Mouse (Mus musculus): ENCODE data around the gene Olfr685. TPM values are rescaled to one million over a fixed set of nuclear protein-coding genes. Genes with fewer than 3 reads are reported as not detected.

Olfr685 gene
- polyA plus RNA-seq (2014; fragmentation: Nextera tagmentation; extraction: Ambion mirVana), result not detected in 2 replicates

- H3K9me3 ChIP-seq (ENCODE audit: control insufficient read depth, low read length), result no peaks in the 10 kb centered on the region
- H3K9ac ChIP-seq (replicated peaks; ENCODE audit: low read length), result no peak within 1 kb of the TSS
- 93% methylated on average over 1 of the region's 1 CpGs for WGBS
- H3K27ac ChIP-seq (replicated peaks; ENCODE audit: low read depth, low read length), result no peak within 1 kb of the TSS
- no peaks in the 10 kb centered on the region for H3K36me3 ChIP-seq (ENCODE audit: control insufficient read depth, insufficient read depth, low read length)
- H3K27me3 ChIP-seq (ENCODE audit: control insufficient read depth, insufficient read depth, low read length), result no peaks in the 10 kb centered on the region
- ATAC-seq (ENCODE audit: low FRiP score, low TSS enrichment) (no peak), DNase-seq (no peak)
- H3K4me1 ChIP-seq (ENCODE audit: control insufficient read depth, insufficient read depth, low read length), result no peaks in the 10 kb centered on the region
- no peak within 1 kb of the TSS for H3K4me3 ChIP-seq (replicated peaks; ENCODE audit: low read depth, low read length)
- H3K4me2 ChIP-seq (ENCODE audit: low read length), result no peak within 1 kb of the TSS
Observed at GRCm38 (mm10) chr7:105185912-105186311, at the start of gene Olfr685. Gene Olfr685, minus strand, starts transcription at chr7:105186012.

GRCm38 (mm10) chr7:105229386-105229785 lies 43.6 kb upstream of the Olfr685 start:
- WGBS, result 89% methylated on average over 2 of the region's 2 CpGs

GRCm38 (mm10) chr7:105228138-105228537 lies 42.3 kb upstream of the Olfr685 start:
- WGBS, result 83% methylated on average over 1 of the region's 1 CpGs
- H3K27me3 ChIP-seq (ENCODE audit: control insufficient read depth, insufficient read depth, low read length), result no peaks in the 10 kb centered on the region
- H3K36me3 ChIP-seq (ENCODE audit: control insufficient read depth, insufficient read depth, low read length), result no peaks in the 10 kb centered on the region
- no peak overlapping the region for H3K27ac ChIP-seq (replicated peaks; ENCODE audit: low read depth, low read length)
- DNase-seq (no peak), ATAC-seq (ENCODE audit: low FRiP score, low TSS enrichment) (no peak)
- H3K9me3 ChIP-seq (ENCODE audit: control insufficient read depth, low read length), result no peaks in the 10 kb centered on the region
- H3K4me1 ChIP-seq (ENCODE audit: control insufficient read depth, insufficient read depth, low read length), result no peaks in the 10 kb centered on the region
- H3K9ac ChIP-seq (replicated peaks; ENCODE audit: low read length), result no peak overlapping the region
- no peak overlapping the region for H3K4me2 ChIP-seq (ENCODE audit: low read length)
- H3K4me3 ChIP-seq (replicated peaks; ENCODE audit: low read depth, low read length), result no peak overlapping the region

More at GRCm38 (mm10) chr7:105229386-105229785, 43.6 kb upstream of the Olfr685 start:
- ATAC-seq (ENCODE audit: low FRiP score, low TSS enrichment), result no peak
- Histone ChIP-seq H3K4me2 (ENCODE audit: low read length) (no peak overlapping the region), H3K27ac (replicated peaks; ENCODE audit: low read depth, low read length) (no peak overlapping the region), H3K4me3 (replicated peaks; ENCODE audit: low read depth, low read length) (no peak overlapping the region), H3K27me3 (ENCODE audit: control insufficient read depth, insufficient read depth, low read length) (no peaks in the 10 kb centered on the region), H3K36me3 (ENCODE audit: control insufficient read depth, insufficient read depth, low read length) (no peaks in the 10 kb centered on the region), H3K9ac (replicated peaks; ENCODE audit: low read length) (no peak overlapping the region), H3K4me1 (ENCODE audit: control insufficient read depth, insufficient read depth, low read length) (no peaks in the 10 kb centered on the region), H3K9me3 (ENCODE audit: control insufficient read depth, low read length) (no peaks in the 10 kb centered on the region)
- no peak for DNase-seq

GRCm38 (mm10) chr7:105226703-105227102 lies 40.9 kb upstream of the Olfr685 start:
- no peak for DNase-seq
- Histone ChIP-seq H3K4me3 (replicated peaks; ENCODE audit: low read depth, low read length) (no peak overlapping the region), H3K9ac (replicated peaks; ENCODE audit: low read length) (no peak overlapping the region), H3K9me3 (ENCODE audit: control insufficient read depth, low read length) (no peaks in the 10 kb centered on the region), H3K36me3 (ENCODE audit: control insufficient read depth, insufficient read depth, low read length) (no peaks in the 10 kb centered on the region), H3K4me2 (ENCODE audit: low read length) (no peak overlapping the region), H3K27me3 (ENCODE audit: control insufficient read depth, insufficient read depth, low read length) (no peaks in the 10 kb centered on the region), H3K27ac (replicated peaks; ENCODE audit: low read depth, low read length) (no peak overlapping the region), H3K4me1 (ENCODE audit: control insufficient read depth, insufficient read depth, low read length) (no peaks in the 10 kb centered on the region)
- ATAC-seq (ENCODE audit: low FRiP score, low TSS enrichment), result no peak

- no peak overlapping the region for H3K27ac ChIP-seq (replicated peaks; ENCODE audit: low read depth, low read length)
- no peaks in the 10 kb centered on the region for H3K27me3 ChIP-seq (ENCODE audit: control insufficient read depth, insufficient read depth, low read length)
- H3K4me2 ChIP-seq (ENCODE audit: low read length), result no peak overlapping the region
- DNase-seq (no peak), ATAC-seq (ENCODE audit: low FRiP score, low TSS enrichment) (no peak)
- H3K9ac ChIP-seq (replicated peaks; ENCODE audit: low read length), result no peak overlapping the region
- no peaks in the 10 kb centered on the region for H3K36me3 ChIP-seq (ENCODE audit: control insufficient read depth, insufficient read depth, low read length)
- H3K9me3 ChIP-seq (ENCODE audit: control insufficient read depth, low read length), result no peaks in the 10 kb centered on the region
- no peak overlapping the region for H3K4me3 ChIP-seq (replicated peaks; ENCODE audit: low read depth, low read length)
- no peaks in the 10 kb centered on the region for H3K4me1 ChIP-seq (ENCODE audit: control insufficient read depth, insufficient read depth, low read length)
Observed at GRCm38 (mm10) chr7:105226072-105226471, 40.3 kb upstream of the Olfr685 start.

GRCm38 (mm10) chr7:105218281-105218680 lies 32.5 kb upstream of the Olfr685 start:
- no peak overlapping the region for H3K4me2 ChIP-seq (ENCODE audit: low read length)
- no peaks in the 10 kb centered on the region for H3K36me3 ChIP-seq (ENCODE audit: control insufficient read depth, insufficient read depth, low read length)
- H3K9ac ChIP-seq (replicated peaks; ENCODE audit: low read length), result no peak overlapping the region
- no peaks in the 10 kb centered on the region for H3K4me1 ChIP-seq (ENCODE audit: control insufficient read depth, insufficient read depth, low read length)
- no peaks in the 10 kb centered on the region for H3K9me3 ChIP-seq (ENCODE audit: control insufficient read depth, low read length)
- ATAC-seq (ENCODE audit: low FRiP score, low TSS enrichment), result no peak
- no peak for DNase-seq
- no peak overlapping the region for H3K4me3 ChIP-seq (replicated peaks; ENCODE audit: low read depth, low read length)
- H3K27me3 ChIP-seq (ENCODE audit: control insufficient read depth, insufficient read depth, low read length), result no peaks in the 10 kb centered on the region
- no peak overlapping the region for H3K27ac ChIP-seq (replicated peaks; ENCODE audit: low read depth, low read length)
- 58% methylated on average over 4 of the region's 4 CpGs for WGBS

GRCm38 (mm10) chr7:105214761-105215160 lies 28.9 kb upstream of the Olfr685 start:
- Histone ChIP-seq H3K4me2 (ENCODE audit: low read length) (no peak overlapping the region), H3K9me3 (ENCODE audit: control insufficient read depth, low read length) (no peaks in the 10 kb centered on the region), H3K9ac (replicated peaks; ENCODE audit: low read length) (no peak overlapping the region), H3K27me3 (ENCODE audit: control insufficient read depth, insufficient read depth, low read length) (no peaks in the 10 kb centered on the region), H3K4me1 (ENCODE audit: control insufficient read depth, insufficient read depth, low read length) (no peaks in the 10 kb centered on the region), H3K27ac (replicated peaks; ENCODE audit: low read depth, low read length) (no peak overlapping the region), H3K4me3 (replicated peaks; ENCODE audit: low read depth, low read length) (no peak overlapping the region), H3K36me3 (ENCODE audit: control insufficient read depth, insufficient read depth, low read length) (no peaks in the 10 kb centered on the region)
- ATAC-seq (ENCODE audit: low FRiP score, low TSS enrichment), result no peak
- 50% methylated on average over 1 of the region's 1 CpGs for WGBS
- DNase-seq, result no peak

- Histone ChIP-seq H3K9me3 (ENCODE audit: control insufficient read depth, low read length) (no peaks in the 10 kb centered on the region), H3K4me1 (ENCODE audit: control insufficient read depth, insufficient read depth, low read length) (no peaks in the 10 kb centered on the region), H3K27ac (replicated peaks; ENCODE audit: low read depth, low read length) (no peak within 1 kb of the TSS), H3K27me3 (ENCODE audit: control insufficient read depth, insufficient read depth, low read length) (no peaks in the 10 kb centered on the region), H3K36me3 (ENCODE audit: control insufficient read depth, insufficient read depth, low read length) (no peaks in the 10 kb centered on the region), H3K4me3 (replicated peaks; ENCODE audit: low read depth, low read length) (no peak within 1 kb of the TSS), H3K4me2 (ENCODE audit: low read length) (no peak within 1 kb of the TSS), H3K9ac (replicated peaks; ENCODE audit: low read length) (no peak within 1 kb of the TSS)
- no peak for ATAC-seq (ENCODE audit: low FRiP score, low TSS enrichment)
- no peak for DNase-seq
Observed at GRCm38 (mm10) chr7:105207385-105207784, 21.6 kb upstream of the Olfr685 start, which contains the start of gene Olfr686. Gene Olfr686, minus strand, starts transcription at chr7:105207485.

GRCm38 (mm10) chr7:105170773-105171172 lies 15.0 kb downstream of the Olfr685 start:
- H3K27me3 ChIP-seq (ENCODE audit: control insufficient read depth, insufficient read depth, low read length), result no peaks in the 10 kb centered on the region
- H3K9ac ChIP-seq (replicated peaks; ENCODE audit: low read length), result no peak overlapping the region
- no peak overlapping the region for H3K27ac ChIP-seq (replicated peaks; ENCODE audit: low read depth, low read length)
- H3K4me1 ChIP-seq (ENCODE audit: control insufficient read depth, insufficient read depth, low read length), result no peaks in the 10 kb centered on the region
- DNase-seq, result peak; percentile 61
- H3K9me3 ChIP-seq (ENCODE audit: control insufficient read depth, low read length), result no peaks in the 10 kb centered on the region
- no peak overlapping the region for H3K4me2 ChIP-seq (ENCODE audit: low read length)
- ATAC-seq (ENCODE audit: low FRiP score, low TSS enrichment), result no peak
- no peaks in the 10 kb centered on the region for H3K36me3 ChIP-seq (ENCODE audit: control insufficient read depth, insufficient read depth, low read length)
- no peak overlapping the region for H3K4me3 ChIP-seq (replicated peaks; ENCODE audit: low read depth, low read length)
- 57% methylated on average over 4 of the region's 4 CpGs for WGBS
